Mouse (Mus musculus): ENCODE measurements around the gene Eppin. TPM values are rescaled to one million over a fixed set of nuclear protein-coding genes. Genes with fewer than 3 reads are reported as not detected.
A peak's percentile ranks its signal among the peaks of the same experiment; 100 is the strongest.

The Eppin gene
- polyA plus RNA-seq, 1 experiment from 2014 or later, result not detected

GRCm38 (mm10) chr2:164549963-164550894, 43.2 kb downstream of the Eppin start:
- Histone ChIP-seq H3K36me3 (ENCODE audit: control insufficient read depth, insufficient read depth, low read length) (no peaks in the 10 kb centered on the region), H3K27me3 (ENCODE audit: control insufficient read depth, insufficient read depth, low read length) (no peaks in the 10 kb centered on the region), H3K9me3 (ENCODE audit: control insufficient read depth, low read depth, low read length) (no peaks in the 10 kb centered on the region), H3K27ac (ENCODE audit: low read length) (no peak overlapping the region), H3K4me2 (replicated peaks; ENCODE audit: low read depth, low read length) (no peak overlapping the region), H3K9ac (replicated peaks; ENCODE audit: low read depth, low read length) (no peak overlapping the region), H3K4me1 (ENCODE audit: control insufficient read depth, insufficient read depth, low read length) (peaks cover 2% of the 10 kb centered on the region; the same call in 1 of the 2 replicates), H3K4me3 (ENCODE audit: low read depth, low read length) (no peak overlapping the region)
- ATAC-seq (ENCODE audit: insufficient number of reproducible peaks, insufficient read depth, low FRiP score, low read depth), result no peak
- 30% methylated on average over 10 of the region's 10 CpGs for WGBS

GRCm38 (mm10) chr2:164549338-164549737, 44.1 kb downstream of the Eppin start:
- no peak for ATAC-seq (ENCODE audit: insufficient number of reproducible peaks, insufficient read depth, low FRiP score, low read depth)
- H3K9me3 ChIP-seq (ENCODE audit: control insufficient read depth, low read depth, low read length), result no peaks in the 10 kb centered on the region
- 36% methylated on average over 4 of the region's 4 CpGs for WGBS
- H3K4me3 ChIP-seq (ENCODE audit: low read depth, low read length), result no peak overlapping the region
- no peak overlapping the region for H3K4me2 ChIP-seq (replicated peaks; ENCODE audit: low read depth, low read length)
- no peak overlapping the region for H3K27ac ChIP-seq (ENCODE audit: low read length)
- no peak overlapping the region for H3K9ac ChIP-seq (replicated peaks; ENCODE audit: low read depth, low read length)
- H3K27me3 ChIP-seq (ENCODE audit: control insufficient read depth, insufficient read depth, low read length), result no peaks in the 10 kb centered on the region
- H3K4me1 ChIP-seq (ENCODE audit: control insufficient read depth, insufficient read depth, low read length), result peaks cover 4% of the 10 kb centered on the region; the same call in 1 of the 2 replicates
- no peaks in the 10 kb centered on the region for H3K36me3 ChIP-seq (ENCODE audit: control insufficient read depth, insufficient read depth, low read length)

GRCm38 (mm10) chr2:164544454-164545097, 48.8 kb downstream of the Eppin start:
- H3K4me1 ChIP-seq (ENCODE audit: control insufficient read depth, insufficient read depth, low read length), result peaks cover 14% of the 10 kb centered on the region; the same call in 1 of the 2 replicates
- H3K9ac ChIP-seq (replicated peaks; ENCODE audit: low read depth, low read length), result no peak overlapping the region
- no peaks in the 10 kb centered on the region for H3K9me3 ChIP-seq (ENCODE audit: control insufficient read depth, low read depth, low read length)
- ATAC-seq (ENCODE audit: insufficient number of reproducible peaks, insufficient read depth, low FRiP score, low read depth), result no peak
- no peak overlapping the region for H3K4me3 ChIP-seq (ENCODE audit: low read depth, low read length)
- no peak overlapping the region for H3K4me2 ChIP-seq (replicated peaks; ENCODE audit: low read depth, low read length)
- no peaks in the 10 kb centered on the region for H3K36me3 ChIP-seq (ENCODE audit: control insufficient read depth, insufficient read depth, low read length)
- 0 out of 2 replicates have a peak overlapping the region, but pooled peaks have one; percentile 6 for H3K27ac ChIP-seq (ENCODE audit: low read length)
- WGBS, result 40% methylated on average over 5 of the region's 5 CpGs
- no peaks in the 10 kb centered on the region for H3K27me3 ChIP-seq (ENCODE audit: control insufficient read depth, insufficient read depth, low read length)

- Histone ChIP-seq H3K4me1 (ENCODE audit: control insufficient read depth, insufficient read depth, low read length) (peaks cover 14% of the 10 kb centered on the region; the same call in 1 of the 2 replicates), H3K4me2 (replicated peaks; ENCODE audit: low read depth, low read length) (no peak overlapping the region), H3K9ac (replicated peaks; ENCODE audit: low read depth, low read length) (no peak overlapping the region), H3K9me3 (ENCODE audit: control insufficient read depth, low read depth, low read length) (no peaks in the 10 kb centered on the region), H3K27ac (ENCODE audit: low read length) (0 out of 2 replicates have a peak overlapping the region, but pooled peaks have one; percentile 6), H3K4me3 (ENCODE audit: low read depth, low read length) (no peak overlapping the region), H3K27me3 (ENCODE audit: control insufficient read depth, insufficient read depth, low read length) (no peaks in the 10 kb centered on the region), H3K36me3 (ENCODE audit: control insufficient read depth, insufficient read depth, low read length) (no peaks in the 10 kb centered on the region)
- WGBS, result 74% methylated on average over 2 of the region's 2 CpGs
- no peak for ATAC-seq (ENCODE audit: insufficient number of reproducible peaks, insufficient read depth, low FRiP score, low read depth)
Measured at GRCm38 (mm10) chr2:164543745-164544144, 49.6 kb downstream of the Eppin start.

GRCm38 (mm10) chr2:164542598-164542997, 50.8 kb downstream of the Eppin start:
- 72% methylated on average over 7 of the region's 7 CpGs for WGBS
- Histone ChIP-seq H3K9me3 (ENCODE audit: control insufficient read depth, low read depth, low read length) (no peaks in the 10 kb centered on the region), H3K4me2 (replicated peaks; ENCODE audit: low read depth, low read length) (no peak overlapping the region), H3K27me3 (ENCODE audit: control insufficient read depth, insufficient read depth, low read length) (no peaks in the 10 kb centered on the region), H3K4me3 (ENCODE audit: low read depth, low read length) (no peak overlapping the region), H3K36me3 (ENCODE audit: control insufficient read depth, insufficient read depth, low read length) (no peaks in the 10 kb centered on the region), H3K4me1 (ENCODE audit: control insufficient read depth, insufficient read depth, low read length) (peaks cover 14% of the 10 kb centered on the region; the same call in 1 of the 2 replicates), H3K27ac (ENCODE audit: low read length) (no peak overlapping the region), H3K9ac (replicated peaks; ENCODE audit: low read depth, low read length) (no peak overlapping the region)
- ATAC-seq (ENCODE audit: insufficient number of reproducible peaks, insufficient read depth, low FRiP score, low read depth), result no peak

- Histone ChIP-seq H3K9ac (replicated peaks; ENCODE audit: low read depth, low read length) (no peak overlapping the region), H3K27me3 (ENCODE audit: control insufficient read depth, insufficient read depth, low read length) (no peaks in the 10 kb centered on the region), H3K4me1 (ENCODE audit: control insufficient read depth, insufficient read depth, low read length) (peaks cover 14% of the 10 kb centered on the region; the same call in 1 of the 2 replicates), H3K9me3 (ENCODE audit: control insufficient read depth, low read depth, low read length) (no peaks in the 10 kb centered on the region), H3K27ac (ENCODE audit: low read length) (no peak overlapping the region), H3K4me2 (replicated peaks; ENCODE audit: low read depth, low read length) (no peak overlapping the region), H3K36me3 (ENCODE audit: control insufficient read depth, insufficient read depth, low read length) (no peaks in the 10 kb centered on the region), H3K4me3 (ENCODE audit: low read depth, low read length) (no peak overlapping the region)
- WGBS, result 46% methylated on average over 5 of the region's 5 CpGs
- ATAC-seq (ENCODE audit: insufficient number of reproducible peaks, insufficient read depth, low FRiP score, low read depth), result no peak
Measured at GRCm38 (mm10) chr2:164542132-164542531, 51.3 kb downstream of the Eppin start.

- Histone ChIP-seq H3K4me2 (replicated peaks; ENCODE audit: low read depth, low read length) (no peak overlapping the region), H3K4me1 (ENCODE audit: control insufficient read depth, insufficient read depth, low read length) (peaks cover 14% of the 10 kb centered on the region; the same call in 1 of the 2 replicates), H3K27me3 (ENCODE audit: control insufficient read depth, insufficient read depth, low read length) (no peaks in the 10 kb centered on the region), H3K9me3 (ENCODE audit: control insufficient read depth, low read depth, low read length) (no peaks in the 10 kb centered on the region), H3K27ac (ENCODE audit: low read length) (peak overlapping the region; percentile 66), H3K9ac (replicated peaks; ENCODE audit: low read depth, low read length) (no peak overlapping the region), H3K4me3 (ENCODE audit: low read depth, low read length) (no peak overlapping the region), H3K36me3 (ENCODE audit: control insufficient read depth, insufficient read depth, low read length) (no peaks in the 10 kb centered on the region)
- peak; percentile 59 for ATAC-seq (ENCODE audit: insufficient number of reproducible peaks, insufficient read depth, low FRiP score, low read depth)
- WGBS, result 29% methylated on average over 8 of the region's 8 CpGs
Measured at GRCm38 (mm10) chr2:164540652-164541427, 52.6 kb downstream of the Eppin start.
